Mouse (Mus musculus) liver (tissue): ENCODE results near the gene Nlrx1.
A peak's percentile ranks its signal among the peaks of the same experiment; 100 is the strongest.

ENCODE experiments used
- DNase-seq: peaks from one replicate; pipeline ENCODE4 v3.0.0-alpha.2; 2020; ENCODE audit warnings: mixed read lengths

Nlrx1 gene

GRCm38 (mm10) chr9:44268027-44268360 is 405 bp downstream of the Nlrx1 start:
- DNase-seq = peak; percentile 89

- DNase-seq = no peak
Observed at GRCm38 (mm10) chr9:44267319-44268026, 926 bp downstream of the Nlrx1 start.

- DNase-seq = no peak
Observed at GRCm38 (mm10) chr9:44266478-44267226, 1.7 kb downstream of the Nlrx1 start.

- DNase-seq = no peak
Observed at GRCm38 (mm10) chr9:44261388-44261787, 7.0 kb downstream of the Nlrx1 start.

GRCm38 (mm10) chr9:44259014-44259413 is 9.4 kb downstream of the Nlrx1 start:
- DNase-seq = no peak

- no peak for DNase-seq
Observed at GRCm38 (mm10) chr9:44256213-44256612, 12.2 kb downstream of the Nlrx1 start.

- no peak for DNase-seq
Observed at GRCm38 (mm10) chr9:44255136-44255521, 13.3 kb downstream of the Nlrx1 start.

- no peak for DNase-seq
Observed at GRCm38 (mm10) chr9:44254508-44255135, 13.8 kb downstream of the Nlrx1 start.

GRCm38 (mm10) chr9:44253441-44253840 is 15.0 kb downstream of the Nlrx1 start:
- DNase-seq = no peak

- DNase-seq = no peak
Observed at GRCm38 (mm10) chr9:44251314-44251713, 17.1 kb downstream of the Nlrx1 start, which contains the start of gene Pdzd3. Gene Pdzd3 (minus strand): TSS chr9:44251471.

GRCm38 (mm10) chr9:44250445-44250844 is 18.0 kb downstream of the Nlrx1 start:
- no peak for DNase-seq

- peak; percentile 75 for DNase-seq
Observed at GRCm38 (mm10) chr9:44249181-44250146, 18.9 kb downstream of the Nlrx1 start.

GRCm38 (mm10) chr9:44247907-44248306 is 20.5 kb downstream of the Nlrx1 start:
- no peak for DNase-seq

GRCm38 (mm10) chr9:44243621-44244020 is 24.8 kb downstream of the Nlrx1 start:
- no peak for DNase-seq

- no peak for DNase-seq
Observed at GRCm38 (mm10) chr9:44241418-44241817, 27.0 kb downstream of the Nlrx1 start.

GRCm38 (mm10) chr9:44240911-44241310 is 27.5 kb downstream of the Nlrx1 start:
- no peak for DNase-seq

- no peak for DNase-seq
Observed at GRCm38 (mm10) chr9:44240399-44240798, 28.0 kb downstream of the Nlrx1 start, which contains the start of gene Ccdc153. Gene Ccdc153 (plus strand): TSS chr9:44240676.

- DNase-seq = peak; percentile 59
Observed at GRCm38 (mm10) chr9:44239447-44239846, 29.0 kb downstream of the Nlrx1 start.

GRCm38 (mm10) chr9:44238501-44239190 is 29.8 kb downstream of the Nlrx1 start:
- no peak for DNase-seq

GRCm38 (mm10) chr9:44237128-44237527 is 31.3 kb downstream of the Nlrx1 start:
- DNase-seq = no peak

GRCm38 (mm10) chr9:44236601-44237000 is 31.8 kb downstream of the Nlrx1 start:
- no peak for DNase-seq
